Mouse (Mus musculus) layer of hippocampus, adult 2 months (tissue): Measurements from ENCODE around the gene Nfix. TPM values are rescaled to one million over a fixed set of nuclear protein-coding genes. Genes with fewer than 3 reads are reported as not detected.

Experiments
- DNase-seq, 2 experiments: peaks; one replicate each; pipeline ENCODE4 v3.0.0; 2022; ENCODE audit warnings: low spot score in 2 of 2
- H3K27ac ChIP-seq: fragments of 200-600 bp; 2 replicates; pipeline ENCODE4 v1.8.1; 2022
- H3K4me3 ChIP-seq: fragments of 200-600 bp; 2 replicates; pipeline ENCODE4 v1.8.1; 2022; ENCODE audit warnings: mild to moderate bottlenecking
- CTCF ChIP-seq: fragments of 200-600 bp; conservative IDR thresholded peaks from 2 replicates; pipeline ENCODE4 v1.8.1; 2022; ENCODE audit warnings: antibody characterized with exemption, mild to moderate bottlenecking, moderate library complexity
- total RNA-seq, 2 experiments: library from RNA; stranded (reverse); gene quantifications; 2 replicates each; pipeline ENCODE4 v1.2.3; 2021

The Nfix gene
- total RNA-seq, 2 experiments from 2014 or later: 408 to 482 TPM

DNA sequence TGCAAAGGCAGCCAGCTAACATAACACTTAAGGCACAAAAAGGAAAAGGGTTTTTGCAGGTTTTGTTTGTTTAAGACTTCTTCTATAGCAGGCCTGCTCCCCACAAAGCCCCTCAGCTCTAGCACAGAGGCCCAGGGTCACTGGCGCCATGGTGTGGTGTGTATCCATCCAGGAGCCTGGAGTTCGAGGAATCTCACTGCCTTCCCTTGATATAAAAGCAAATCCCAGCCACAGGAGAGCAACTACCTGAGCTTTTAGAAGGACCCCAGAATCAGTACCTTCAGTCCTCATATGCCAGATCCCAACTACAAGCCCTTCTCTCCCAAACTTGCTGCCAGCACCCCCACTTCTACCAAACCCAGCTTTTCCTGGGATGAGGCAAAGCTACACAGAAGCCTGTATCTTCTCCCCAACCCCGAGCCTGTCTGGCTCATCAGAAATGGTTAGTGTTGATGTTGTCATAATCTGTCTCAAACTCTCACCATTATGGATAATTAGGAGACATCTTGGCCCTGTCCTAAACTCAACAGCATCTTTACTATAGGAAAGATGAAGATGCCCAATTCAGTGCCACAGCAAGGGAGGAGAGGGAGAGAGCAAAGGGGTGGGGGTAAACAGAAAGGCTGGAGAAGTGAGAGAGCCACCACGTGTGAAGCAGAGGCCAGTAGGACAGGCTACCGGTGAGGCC lies 29.0 kb downstream of the Nfix start:
- no peak for TF ChIP-seq CTCF

DNA sequence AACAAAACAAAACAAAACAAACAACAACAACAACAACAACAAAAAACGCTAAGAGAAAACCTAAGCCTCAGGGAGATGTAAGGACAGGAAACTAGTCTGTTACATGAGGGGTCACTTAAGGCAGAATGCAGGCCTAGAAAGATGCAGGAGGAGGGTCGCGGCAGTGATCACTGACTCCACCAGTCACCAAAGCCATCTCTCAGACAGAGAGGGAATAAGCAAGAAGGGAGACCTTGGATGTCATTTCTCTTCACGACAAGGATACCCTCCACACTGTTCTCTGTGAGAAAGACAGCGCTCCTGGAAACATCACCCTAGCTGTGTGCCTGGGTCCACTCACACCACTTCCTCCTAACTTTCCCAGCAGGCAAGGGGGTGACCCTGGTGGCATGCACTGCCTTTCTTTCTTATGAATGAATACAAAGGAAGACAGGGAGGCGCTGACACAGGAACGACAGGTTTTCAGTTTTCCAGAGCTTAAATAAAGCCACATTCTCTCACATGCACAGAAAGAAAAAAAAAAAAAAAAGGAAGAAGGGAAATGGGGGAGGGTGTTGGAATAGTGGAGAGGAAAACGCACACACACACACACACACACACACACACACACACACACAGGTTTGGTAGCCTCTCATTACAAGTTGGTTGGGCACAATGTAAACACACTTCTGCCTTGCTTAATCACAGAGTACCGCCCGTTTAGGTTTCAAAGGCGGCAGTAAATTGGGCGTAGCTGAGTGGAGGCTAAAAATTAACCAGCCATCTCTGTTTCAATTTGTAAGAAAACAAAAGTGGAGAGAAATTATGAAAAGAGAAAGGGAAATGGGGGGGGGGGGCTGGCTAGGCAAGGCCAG lies 29.8 kb downstream of the Nfix start:
- no peak for TF ChIP-seq CTCF
- Histone ChIP-seq H3K4me3 (peak overlapping the region; percentile 73), H3K27ac (peak overlapping the region; percentile 99)
- no peak for DNase-seq

More for the DNA sequence above, 29.0 kb downstream of the Nfix start:
- Histone ChIP-seq H3K27ac (peak overlapping the region; percentile 99), H3K4me3 (peak overlapping the region; percentile 73)
- no peak for DNase-seq

DNA sequence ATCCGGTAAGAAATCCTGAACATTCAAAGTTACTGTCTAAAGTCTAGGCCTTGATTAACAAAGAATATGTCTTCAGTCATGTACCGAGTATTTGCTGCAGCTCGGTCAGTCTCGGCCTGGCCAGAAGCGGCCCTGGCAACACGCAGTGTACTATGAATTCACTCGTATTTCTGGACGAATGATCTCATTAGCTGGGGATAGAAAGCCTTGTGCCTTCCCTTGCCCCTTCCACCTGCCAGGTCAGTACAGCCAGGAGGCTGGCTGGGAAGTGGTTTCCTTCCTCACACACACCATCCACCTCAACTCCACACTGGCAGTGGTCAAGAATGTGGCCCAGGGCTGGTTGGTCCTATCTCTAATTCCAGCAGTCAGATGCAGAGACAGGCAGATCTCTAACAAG lies 30.8 kb downstream of the Nfix start:
- no peak for TF ChIP-seq CTCF
- Histone ChIP-seq H3K4me3 (peak overlapping the region; percentile 73), H3K27ac (peak overlapping the region; percentile 99)
- no peak for DNase-seq

DNA sequence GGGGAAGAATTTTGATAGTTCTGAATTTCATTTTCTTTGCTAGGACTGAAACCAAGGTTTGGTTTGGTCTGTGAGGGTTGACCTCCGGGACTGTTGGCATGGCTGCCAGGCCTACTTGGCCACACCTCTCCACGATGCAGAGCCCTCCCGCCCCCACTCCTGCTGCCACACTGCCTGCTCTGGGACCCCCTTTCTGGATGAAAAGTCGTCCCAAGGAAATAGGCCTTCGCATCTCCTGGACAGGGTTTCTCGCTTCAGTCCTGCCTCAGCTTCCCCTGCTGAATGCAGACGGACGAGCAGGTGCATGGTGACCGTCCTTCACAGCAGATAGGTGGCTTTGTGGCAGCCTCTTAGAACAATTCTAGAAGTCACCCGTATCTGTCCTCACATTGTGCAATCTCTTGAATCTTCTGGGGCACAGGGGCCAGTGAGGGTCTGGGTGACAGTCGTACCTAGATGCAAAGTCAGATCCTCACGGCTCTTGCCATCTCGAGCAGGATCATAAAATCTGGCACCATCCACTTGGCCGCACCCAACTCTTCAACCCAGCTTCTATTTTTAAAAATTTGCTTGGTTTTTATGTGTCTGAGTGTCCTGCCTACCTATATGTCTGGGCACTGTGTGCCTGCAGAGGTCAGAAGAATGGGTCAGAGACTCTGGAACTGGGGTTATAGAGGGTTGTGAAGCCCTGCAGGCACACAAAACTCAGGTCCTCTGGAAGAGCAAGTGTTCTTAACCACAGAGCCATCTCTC lies 31.6 kb downstream of the Nfix start:
- H3K27ac ChIP-seq: peak overlapping the region; percentile 99
- TF ChIP-seq CTCF: no peak
- peak in 1 of 2 experiments; percentile 28 for DNase-seq
- peak overlapping the region; percentile 73 for H3K4me3 ChIP-seq

DNA sequence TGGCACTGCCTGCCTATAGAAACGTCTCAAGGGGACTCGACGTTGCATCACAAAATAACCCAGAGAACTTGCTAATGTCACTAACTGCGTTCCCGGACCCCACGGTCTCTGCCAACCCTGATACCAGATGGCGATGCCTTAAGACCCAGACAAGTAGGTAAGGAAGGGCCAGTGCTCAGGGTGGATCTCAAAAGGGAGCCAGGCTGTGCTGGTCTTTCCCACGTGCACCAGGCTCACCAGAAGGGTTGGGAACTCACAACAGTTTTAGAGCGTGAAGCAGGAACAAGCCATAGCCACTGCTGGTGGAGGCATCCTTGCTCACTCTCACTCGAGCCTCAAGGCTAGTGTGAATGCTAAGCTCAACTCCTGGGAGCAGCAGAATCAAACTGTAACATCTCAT lies 32.9 kb downstream of the Nfix start:
- Histone ChIP-seq H3K27ac (peak overlapping the region; percentile 99), H3K4me3 (peak overlapping the region; percentile 73)
- TF ChIP-seq CTCF: no peak
- peak in 1 of 2 experiments; percentile 29 for DNase-seq

DNA sequence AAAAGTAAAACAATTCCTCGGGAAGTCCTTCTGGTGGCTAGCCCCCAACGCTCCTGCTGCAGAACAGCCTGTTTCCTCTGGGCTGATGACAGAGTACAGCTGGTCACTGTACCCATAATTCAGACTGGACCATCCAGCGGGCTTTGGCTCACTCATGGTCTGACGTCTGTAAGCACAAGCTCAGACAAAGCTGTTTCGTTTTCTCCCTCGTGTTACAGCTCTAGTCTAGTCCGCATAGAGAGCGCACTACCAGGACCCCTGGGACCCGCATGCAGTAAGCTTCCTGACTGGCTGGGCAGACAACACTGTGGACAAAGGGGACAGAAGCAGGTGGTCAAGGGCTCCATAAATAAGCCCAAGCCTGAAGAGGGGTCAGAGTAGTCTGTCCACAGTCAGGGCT lies 33.7 kb downstream of the Nfix start:
- TF ChIP-seq CTCF: no peak
- DNase-seq: no peak
- H3K4me3 ChIP-seq: peak overlapping the region; percentile 73
- peak overlapping the region; percentile 99 for H3K27ac ChIP-seq

DNA sequence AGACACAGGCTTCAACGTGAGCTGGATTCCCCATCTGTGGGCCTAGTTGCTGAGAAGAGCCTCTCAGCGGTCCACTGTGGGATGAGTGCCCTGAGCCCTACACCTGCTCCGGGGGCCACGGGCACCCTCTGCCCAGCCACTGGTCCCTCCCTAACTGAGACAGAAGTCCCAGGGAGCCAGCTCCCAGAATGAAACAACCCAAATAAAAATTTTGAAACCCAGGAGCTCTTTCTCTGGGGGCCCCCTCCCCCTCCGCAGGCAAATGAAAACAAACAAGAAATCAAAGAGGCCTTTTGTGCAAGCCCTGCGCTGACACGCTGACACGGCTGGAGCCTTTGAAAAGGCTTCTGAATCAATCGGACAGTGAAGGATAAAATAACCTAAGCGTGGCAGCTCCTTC lies 34.5 kb downstream of the Nfix start:
- H3K27ac ChIP-seq: peak overlapping the region; percentile 99
- peak overlapping the region; percentile 73 for H3K4me3 ChIP-seq
- peak; percentile 33 to 66 for DNase-seq
- no peak for TF ChIP-seq CTCF

DNA sequence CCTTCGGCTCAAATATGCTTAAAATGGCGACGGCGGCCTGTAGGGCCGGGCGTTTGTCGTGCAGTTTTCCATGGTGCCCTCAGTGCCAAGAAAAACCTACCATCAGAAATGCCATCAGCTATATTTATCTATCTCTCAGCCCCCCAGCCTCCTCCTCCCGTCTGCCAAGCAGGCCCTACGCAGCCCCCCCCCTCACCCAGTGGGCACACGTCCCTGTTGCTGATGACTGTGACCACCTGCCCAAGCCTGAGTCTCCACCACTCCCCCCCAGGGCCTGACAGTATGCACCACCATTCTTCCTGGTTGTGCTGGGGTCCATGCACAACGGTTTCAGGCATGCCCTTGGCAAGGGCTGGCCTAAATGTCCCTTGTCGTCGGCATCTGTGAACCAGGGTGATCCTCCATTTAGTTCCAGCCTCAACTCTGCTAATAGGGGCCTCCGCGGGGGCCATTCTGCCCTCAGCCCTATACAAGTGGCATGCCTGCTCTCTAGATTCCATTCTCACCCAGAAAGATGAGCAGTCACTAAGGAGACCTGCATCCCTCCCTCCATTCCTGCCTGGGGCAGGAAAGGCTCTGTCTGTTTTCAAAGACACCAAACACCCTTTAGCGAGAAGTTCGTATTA lies 35.2 kb downstream of the Nfix start:
- no peak for TF ChIP-seq CTCF
- Histone ChIP-seq H3K27ac (peak overlapping the region; percentile 99), H3K4me3 (peak overlapping the region; percentile 73)
- peak in 1 of 2 experiments; percentile 61 for DNase-seq

DNA sequence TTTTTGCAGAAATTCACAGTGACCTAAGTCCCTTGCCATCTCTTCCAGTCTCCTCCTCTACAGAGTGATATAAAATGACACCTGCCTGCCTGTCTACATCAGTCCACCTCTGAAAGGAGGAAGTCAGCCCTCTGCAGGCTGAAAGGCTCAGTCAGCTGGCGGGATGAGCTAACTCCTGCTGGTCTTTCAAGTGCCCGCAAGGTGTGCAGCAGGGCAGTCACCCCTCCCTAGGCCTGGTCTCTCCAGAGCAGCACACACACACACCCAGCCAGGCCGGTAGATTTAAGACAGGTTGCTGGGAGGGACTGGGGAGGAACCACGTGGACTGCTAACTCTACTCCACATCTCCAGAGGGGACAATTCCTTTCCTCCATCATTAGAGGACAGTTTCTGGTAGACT lies 36.0 kb downstream of the Nfix start:
- no peak for DNase-seq
- Histone ChIP-seq H3K27ac (peak overlapping the region; percentile 99), H3K4me3 (peak overlapping the region; percentile 73)
- no peak for TF ChIP-seq CTCF

DNA sequence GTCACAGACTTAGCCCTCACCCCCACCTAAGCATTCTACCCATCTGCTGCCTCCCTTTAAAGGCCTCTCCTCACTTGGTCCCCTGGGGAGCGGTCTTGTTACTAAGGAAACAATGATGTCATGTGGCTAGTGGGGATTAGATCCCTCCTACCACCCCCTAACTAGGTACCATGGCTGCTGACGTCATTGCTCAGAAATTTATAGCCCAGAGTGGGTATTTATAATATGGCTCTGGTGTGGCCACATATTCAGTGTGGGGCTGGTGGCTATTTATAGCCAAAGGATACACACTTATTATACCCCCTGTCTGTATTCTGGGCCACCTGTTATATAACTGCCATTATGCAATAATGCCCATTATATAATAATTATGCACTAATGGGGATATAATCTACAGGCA lies 39.2 kb downstream of the Nfix start:
- Histone ChIP-seq H3K4me3 (peak overlapping the region; percentile 25; the same call in 1 of the 2 replicates), H3K27ac (peak overlapping the region; percentile 99)
- no peak for DNase-seq
- TF ChIP-seq CTCF: no peak

DNA sequence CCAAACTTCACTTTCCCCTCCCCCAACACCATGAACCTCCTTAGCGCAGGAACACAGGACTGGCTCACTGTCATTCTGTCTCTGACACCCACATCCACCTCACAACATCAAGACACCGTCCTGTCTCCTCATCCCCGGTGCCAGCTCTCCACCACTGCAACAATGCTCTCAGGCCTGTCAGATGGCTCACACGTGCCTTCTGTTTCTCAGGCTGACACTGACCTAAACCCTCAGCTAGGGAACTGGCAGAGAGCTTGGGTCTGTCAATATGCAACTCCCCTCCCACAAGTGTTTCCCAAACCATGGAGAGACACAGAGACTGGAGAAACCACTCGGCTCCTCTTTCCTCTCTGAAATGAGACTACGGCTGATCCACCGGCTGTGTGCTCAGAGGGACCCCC lies 39.7 kb downstream of the Nfix start:
- DNase-seq: no peak
- H3K27ac ChIP-seq: peak overlapping the region; percentile 99
- peak overlapping the region; percentile 25; the same call in 1 of the 2 replicates for H3K4me3 ChIP-seq

DNA sequence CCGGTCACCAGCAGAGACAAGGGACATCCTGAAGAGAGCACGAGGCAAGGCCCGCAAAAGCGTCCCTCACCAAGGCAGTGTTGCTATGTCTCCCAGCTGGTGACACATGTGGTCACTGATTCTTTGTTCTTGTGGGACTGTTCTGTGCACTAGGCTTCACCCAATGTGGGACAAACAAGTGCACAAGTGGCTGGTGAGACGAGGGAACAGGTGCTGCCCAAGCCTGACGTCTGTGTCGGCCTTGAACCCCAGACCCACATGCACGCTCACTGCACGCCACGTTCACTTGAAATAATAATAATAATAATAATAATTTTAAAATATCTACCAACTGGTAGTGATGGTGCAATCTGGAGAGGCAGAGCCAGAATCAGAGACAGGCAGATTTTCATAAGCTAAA lies 40.4 kb downstream of the Nfix start:
- no peak for DNase-seq
- Histone ChIP-seq H3K4me3 (no peak overlapping the region; the same call in 1 of the 2 replicates), H3K27ac (peak overlapping the region; percentile 99)

More for the DNA sequence above, 39.7 kb downstream of the Nfix start:
- TF ChIP-seq CTCF: no peak

More for the DNA sequence above, 40.4 kb downstream of the Nfix start:
- no peak for TF ChIP-seq CTCF
